Mouse (Mus musculus) urinary bladder, postnatal 25 days (tissue): ENCODE results near the gene Tmc1.

ENCODE experiments used
- DNase-seq: peaks from one replicate; pipeline ENCODE4 v3.0.0; 2022; ENCODE audit warnings: low spot score

Tmc1 gene

GRCm38 (mm10) chr19:20953874-20954273 lies at the start of gene Tmc1:
Gene Tmc1 (minus strand): TSS chr19:20954202.
- no peak for DNase-seq

GRCm38 (mm10) chr19:21001552-21001951 lies 47.5 kb upstream of the Tmc1 start:
- no peak for DNase-seq

- no peak for DNase-seq
Measured at GRCm38 (mm10) chr19:20979244-20979643, 25.2 kb upstream of the Tmc1 start.

GRCm38 (mm10) chr19:20978148-20978547 lies 24.1 kb upstream of the Tmc1 start:
- DNase-seq: no peak

- no peak for DNase-seq
Measured at GRCm38 (mm10) chr19:20971926-20972325, 17.9 kb upstream of the Tmc1 start.

GRCm38 (mm10) chr19:20954815-20955214 lies 813 bp upstream of the Tmc1 start:
- no peak for DNase-seq

GRCm38 (mm10) chr19:20944446-20944845 lies 9.6 kb downstream of the Tmc1 start:
- no peak for DNase-seq

- DNase-seq: no peak
Measured at GRCm38 (mm10) chr19:20924282-20924681, 29.7 kb downstream of the Tmc1 start.

- no peak for DNase-seq
Measured at GRCm38 (mm10) chr19:20923336-20924211, 30.4 kb downstream of the Tmc1 start.

- DNase-seq: no peak
Measured at GRCm38 (mm10) chr19:20918241-20918640, 35.8 kb downstream of the Tmc1 start.

- no peak for DNase-seq
Measured at GRCm38 (mm10) chr19:20915151-20915550, 38.9 kb downstream of the Tmc1 start.

GRCm38 (mm10) chr19:20910356-20910755 lies 43.6 kb downstream of the Tmc1 start:
- no peak for DNase-seq

- DNase-seq: no peak
Measured at GRCm38 (mm10) chr19:20881205-20881604, 72.8 kb downstream of the Tmc1 start.

- no peak for DNase-seq
Measured at GRCm38 (mm10) chr19:20875881-20876280, 78.1 kb downstream of the Tmc1 start.

GRCm38 (mm10) chr19:20861779-20862178 lies 92.2 kb downstream of the Tmc1 start:
- DNase-seq: no peak

GRCm38 (mm10) chr19:20860270-20860669 lies 93.7 kb downstream of the Tmc1 start:
- DNase-seq: no peak

GRCm38 (mm10) chr19:20857819-20858218 lies 96.2 kb downstream of the Tmc1 start:
- no peak for DNase-seq

- DNase-seq: no peak
Measured at GRCm38 (mm10) chr19:20848906-20849305, 105.1 kb downstream of the Tmc1 start.

GRCm38 (mm10) chr19:20847476-20848073 lies 106.4 kb downstream of the Tmc1 start:
- DNase-seq: no peak

- DNase-seq: no peak
Measured at GRCm38 (mm10) chr19:20837422-20837821, 116.6 kb downstream of the Tmc1 start.

- no peak for DNase-seq
Measured at GRCm38 (mm10) chr19:20836055-20836845, 117.8 kb downstream of the Tmc1 start.

GRCm38 (mm10) chr19:20834895-20835294 lies 119.1 kb downstream of the Tmc1 start:
- no peak for DNase-seq

- no peak for DNase-seq
Measured at GRCm38 (mm10) chr19:20799460-20799859, 154.5 kb downstream of the Tmc1 start.
